Mouse (Mus musculus): Measurements from ENCODE around the gene Ccdc167. TPM values are rescaled to one million over a fixed set of nuclear protein-coding genes. Genes with fewer than 3 reads are reported as not detected.

Gene Ccdc167
- polyA plus RNA-seq, 1 experiment from 2014 or later = 13.8 TPM

Other genes with a start within 250 kb of the Ccdc167 start
- gene Pim1, start 226.3 kb downstream of the Ccdc167 start, polyA plus RNA-seq (2014; fragmentation: Nextera tagmentation; extraction: Ambion mirVana) = 17.6 and 19.2 TPM in 2 replicates
- not detected in 2 replicates for gene Gm17657, start 167.4 kb downstream of the Ccdc167 start, polyA plus RNA-seq (2014; fragmentation: Nextera tagmentation; extraction: Ambion mirVana)
- 16.7 and 17.5 TPM in 2 replicates for gene Tbc1d22b, start 167.3 kb downstream of the Ccdc167 start, polyA plus RNA-seq (2014; fragmentation: Nextera tagmentation; extraction: Ambion mirVana)
- 0.36 TPM in 2 replicates for gene Tmem217, start 164.7 kb downstream of the Ccdc167 start, polyA plus RNA-seq (2014; fragmentation: Nextera tagmentation; extraction: Ambion mirVana)
- 118 and 129 TPM in 2 replicates for gene Rnf8, start 102.3 kb downstream of the Ccdc167 start, polyA plus RNA-seq (2014; fragmentation: Nextera tagmentation; extraction: Ambion mirVana)
- gene Gm28043, start 102.2 kb downstream of the Ccdc167 start, polyA plus RNA-seq (2014; fragmentation: Nextera tagmentation; extraction: Ambion mirVana) = 1.8 and 2.1 TPM in 2 replicates
- 120 and 132 TPM in 2 replicates for gene Cmtr1, start 56.4 kb downstream of the Ccdc167 start, polyA plus RNA-seq (2014; fragmentation: Nextera tagmentation; extraction: Ambion mirVana)

All from embryonic facial prominence, embryonic 11.5 days (tissue).